Mouse (Mus musculus): ENCODE results near the gene Copg2.

GRCm38 (mm10) chr6:30732571-30733130 is 163.9 kb downstream of the Copg2 start:
- TF ChIP-seq CTCF (IDR thresholded peaks at IDR 0.05; ENCODE audit: extremely low read depth, insufficient read depth, insufficient read length, insufficient replicate concordance) (no peak), POLR2A (IDR thresholded peaks at IDR 0.05; ENCODE audit: low read depth, low read length) (no peak)
